Mouse (Mus musculus) lung, postnatal 0 days (tissue): ENCODE data around the gene Iqsec1. TPM values are rescaled to one million over a fixed set of nuclear protein-coding genes. Genes with fewer than 3 reads are reported as not detected.

ENCODE experiments used
- ATAC-seq: fragments of 200-750 bp; cut with Nextera tagmentation; 2 replicates; pipeline ENCODE4 v1.8.0; 2017; ENCODE audit warnings: moderate library complexity
- DNase-seq: peaks from one replicate; pipeline ENCODE4 v3.0.0-alpha.2; 2016; ENCODE audit warnings: low spot score
- H3K27ac ChIP-seq: fragments of 300-500 bp; sonication (generic); 2 replicates; pipeline ENCODE4 v1.5.1; 2014; ENCODE audit warnings: antibody characterized with exemption, mild to moderate bottlenecking, low read length, mixed read lengths
- H3K27me3 ChIP-seq: fragments of 300-500 bp; sonication (generic); replicated peaks from 2 replicates; pipeline ENCODE4 v1.6.1; 2014; ENCODE audit warnings: low read length, mixed read lengths; ENCODE audit not compliant: insufficient read depth
- H3K36me3 ChIP-seq: fragments of 300-500 bp; sonication (generic); 2 replicates; pipeline ENCODE4 v1.6.1; 2014; ENCODE audit warnings: low read length, mixed read lengths; ENCODE audit not compliant: insufficient read depth
- H3K4me1 ChIP-seq: fragments of 300-500 bp; sonication (generic); 2 replicates; pipeline ENCODE4 v1.6.1; 2014; ENCODE audit warnings: antibody characterized with exemption, low read depth, low read length, mixed read lengths; ENCODE audit not compliant: insufficient read depth
- H3K4me2 ChIP-seq: fragments of 300-500 bp; sonication (generic); replicated peaks from 2 replicates; pipeline ENCODE4 v1.6.1; 2014; ENCODE audit warnings: low read depth, mild to moderate bottlenecking, low read length, moderate library complexity, mixed read lengths
- H3K4me3 ChIP-seq: fragments of 300-500 bp; sonication (generic); 2 replicates; pipeline ENCODE4 v1.5.1; 2014; ENCODE audit warnings: low read depth, low read length
- H3K9ac ChIP-seq: fragments of 300-500 bp; sonication (generic); replicated peaks from 2 replicates; pipeline ENCODE4 v1.6.1; 2014; ENCODE audit warnings: low read depth, mild to moderate bottlenecking
- H3K9me3 ChIP-seq: fragments of 300-500 bp; sonication (generic); 2 replicates; pipeline ENCODE4 v1.6.1; 2016; ENCODE audit warnings: low read length, mixed read lengths
- CTCF ChIP-seq: IDR thresholded peaks from 2 replicates; pipeline ENCODE4 v1.5.1; 2016; ENCODE audit warnings: antibody characterized with exemption, mild to moderate bottlenecking
- EP300 ChIP-seq: IDR thresholded peaks from 2 replicates; pipeline ENCODE4 v1.6.1; 2016; ENCODE audit warnings: antibody characterized with exemption, mild to moderate bottlenecking, control low read depth
- WGBS: fragments of 180-500 bp; shearing (Covaris S2); extraction: QIAGEN DNeasy Blood & Tissue Kit; methylation state at CpG from one replicate; pipeline ENCODE4 v1.1.7; 2014; 5-methylcytosine and 5-hydroxymethylcytosine counted together
- polyA plus RNA-seq: library from polyadenylated mRNA; unstranded; fragments of >200 nt; fragmentation: Nextera tagmentation; extraction: Ambion mirVana; gene quantifications from 2 replicates; pipeline ENCODE4 v1.2.1, GENCODE M21; 2015

Iqsec1 gene
- polyA plus RNA-seq, 1 experiment from 2014 or later: 18.6 TPM

DNA sequence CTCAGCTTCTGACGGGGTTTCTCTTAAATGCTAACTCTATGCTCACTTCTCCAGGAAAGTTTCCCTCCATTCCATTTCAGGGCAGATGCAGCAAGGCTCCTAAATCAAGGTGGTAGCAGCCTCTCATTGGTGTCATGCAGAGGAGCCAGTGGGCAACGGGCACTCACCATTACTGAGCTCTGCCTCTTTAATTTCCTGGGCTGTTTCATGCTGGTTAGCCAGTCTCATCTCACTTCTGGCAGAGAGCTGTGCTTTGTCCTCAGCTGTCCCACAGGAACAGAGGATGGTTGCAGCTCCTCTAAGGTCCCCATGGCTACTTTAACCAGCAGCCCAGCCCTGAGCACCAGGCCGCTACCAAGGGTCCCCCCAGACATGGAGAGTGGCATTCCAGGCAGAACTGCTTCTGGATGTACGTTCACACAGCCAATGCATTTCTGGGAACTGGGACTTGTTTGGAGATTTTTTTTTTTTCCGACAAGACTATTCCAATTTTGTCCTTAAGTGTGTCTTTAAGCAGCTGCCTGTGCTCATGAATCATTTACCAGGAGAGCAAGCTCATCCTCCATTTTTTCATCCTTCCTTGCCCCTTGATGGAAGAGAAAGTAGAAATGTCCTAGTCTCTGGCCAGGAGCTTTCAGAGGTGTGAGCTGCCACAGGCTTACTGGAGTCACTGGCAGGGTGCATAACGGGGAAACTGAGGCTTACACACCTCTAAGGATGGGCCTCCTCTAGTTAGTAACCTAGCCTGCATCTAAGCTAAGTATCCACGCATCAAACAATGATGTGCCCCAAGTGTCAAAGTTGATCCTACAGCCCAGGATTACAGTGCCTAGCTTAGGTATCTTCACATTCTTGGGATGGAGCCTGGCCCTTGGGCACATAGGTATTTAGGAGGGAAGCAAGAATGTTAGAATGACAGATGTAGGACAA is 98.9 kb downstream of the Iqsec1 start:
- no peaks in the 10 kb centered on the region for H3K4me1 ChIP-seq
- ATAC-seq (no peak), DNase-seq (no peak)
- no peaks in the 10 kb centered on the region for H3K27me3 ChIP-seq
- H3K9ac ChIP-seq: no peak overlapping the region
- 81% methylated on average over 7 of the region's 7 CpGs for WGBS
- TF ChIP-seq CTCF (no peak), EP300 (no peak)
- no peak overlapping the region for H3K27ac ChIP-seq
- H3K4me3 ChIP-seq: no peak overlapping the region
- no peak overlapping the region for H3K4me2 ChIP-seq
- no peaks in the 10 kb centered on the region for H3K36me3 ChIP-seq
- no peaks in the 10 kb centered on the region for H3K9me3 ChIP-seq

DNA sequence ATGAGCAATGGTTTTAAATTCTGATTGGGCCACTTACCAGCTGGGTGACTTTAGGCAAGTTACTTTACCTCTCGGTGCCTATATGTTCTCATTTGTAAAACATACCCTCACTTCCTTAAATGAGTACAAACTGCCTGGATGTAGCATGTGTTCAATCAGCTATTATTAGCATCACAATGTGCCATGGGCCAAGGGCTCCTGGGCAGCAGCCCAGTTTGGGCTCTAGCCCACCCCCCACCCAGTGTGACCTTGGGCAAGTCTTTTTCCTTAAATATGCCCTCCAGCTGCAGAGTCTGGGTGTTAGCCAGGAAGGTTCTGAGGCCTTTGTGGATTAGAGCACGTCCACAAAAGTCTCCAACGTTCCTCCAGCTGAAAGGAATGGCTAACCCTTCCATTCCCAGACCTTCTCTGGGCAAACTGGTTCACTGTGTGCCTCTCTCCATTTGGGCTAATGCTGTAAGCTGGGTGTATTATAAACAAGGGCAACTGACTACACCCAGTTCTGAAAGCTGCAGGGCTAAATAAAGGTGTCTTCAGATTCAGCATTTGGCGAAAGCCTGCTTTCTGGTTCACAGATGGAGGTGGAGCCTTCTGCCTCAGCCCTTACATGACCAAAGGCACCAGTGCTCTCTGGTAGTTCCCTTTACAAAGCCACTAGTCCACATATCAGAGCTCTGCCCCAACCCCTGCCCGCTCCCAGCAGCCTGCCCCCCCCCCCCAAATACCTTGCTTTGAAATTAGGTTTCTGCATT is 101.3 kb downstream of the Iqsec1 start:
- Histone ChIP-seq H3K36me3 (no peaks in the 10 kb centered on the region), H3K27me3 (no peaks in the 10 kb centered on the region), H3K4me2 (no peak overlapping the region), H3K9me3 (no peaks in the 10 kb centered on the region), H3K4me3 (no peak overlapping the region), H3K27ac (no peak overlapping the region), H3K4me1 (no peaks in the 10 kb centered on the region), H3K9ac (no peak overlapping the region)
- TF ChIP-seq CTCF: no peak
- no peak for TF ChIP-seq EP300
- ATAC-seq (no peak), DNase-seq (no peak)
- 71% methylated on average over 5 of the region's 5 CpGs for WGBS

DNA sequence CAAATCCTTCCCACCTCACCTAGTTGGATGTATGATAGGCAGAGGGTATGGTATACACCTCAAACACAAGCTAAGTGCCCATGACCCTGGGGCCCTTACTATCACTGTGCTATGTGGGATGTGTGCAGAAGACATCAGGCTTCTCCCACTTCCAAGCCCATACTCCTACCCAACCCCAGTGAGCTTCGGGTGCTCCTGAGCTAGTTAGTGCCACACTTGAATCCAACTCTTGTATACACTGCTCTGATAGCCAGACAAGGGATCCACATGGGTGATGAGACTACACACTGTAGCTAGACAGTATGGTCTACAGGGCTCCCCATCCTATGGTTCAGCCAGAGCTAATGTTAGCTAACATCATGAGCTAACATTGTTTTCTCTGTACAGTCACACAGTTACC is 102.9 kb downstream of the Iqsec1 start:
- no peak for TF ChIP-seq CTCF
- TF ChIP-seq EP300: no peak
- no peak for DNase-seq
- ATAC-seq: no peak
- no peaks in the 10 kb centered on the region for H3K9me3 ChIP-seq
- no peak overlapping the region for H3K4me3 ChIP-seq
- whole genome bisulfite sequencing: 72% methylated on average over 1 of the region's 1 CpGs
- no peak overlapping the region for H3K4me2 ChIP-seq
- no peak overlapping the region for H3K9ac ChIP-seq
- no peaks in the 10 kb centered on the region for H3K4me1 ChIP-seq
- no peaks in the 10 kb centered on the region for H3K27me3 ChIP-seq
- H3K27ac ChIP-seq: no peak overlapping the region
- H3K36me3 ChIP-seq: no peaks in the 10 kb centered on the region

DNA sequence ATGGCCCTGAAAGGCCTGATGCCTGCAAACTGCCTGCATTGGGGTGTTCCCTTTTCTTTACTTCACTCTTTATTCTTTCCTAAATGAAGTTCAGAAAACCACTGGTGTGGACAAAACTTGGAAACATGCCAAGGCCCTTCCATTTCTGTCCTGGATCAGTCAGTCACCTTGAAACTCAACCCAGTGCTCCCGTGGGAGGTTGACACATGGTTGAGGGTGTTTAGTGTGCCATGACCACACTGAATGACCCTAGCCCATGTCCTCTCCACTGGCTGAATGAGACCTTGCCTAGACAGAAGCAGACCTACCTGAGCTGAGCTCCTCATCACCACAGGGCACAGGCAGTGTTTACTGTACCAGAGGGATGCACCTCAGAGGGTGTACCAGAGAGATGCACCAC is 103.9 kb downstream of the Iqsec1 start:
- Histone ChIP-seq H3K9me3 (no peaks in the 10 kb centered on the region), H3K4me2 (no peak overlapping the region), H3K27ac (no peak overlapping the region), H3K36me3 (no peaks in the 10 kb centered on the region), H3K4me1 (no peaks in the 10 kb centered on the region), H3K27me3 (no peaks in the 10 kb centered on the region), H3K9ac (no peak overlapping the region), H3K4me3 (no peak overlapping the region)
- DNase-seq: no peak
- WGBS: 11% methylated on average over 1 of the region's 1 CpGs
- TF ChIP-seq CTCF (no peak), EP300 (no peak)
- no peak for ATAC-seq

DNA sequence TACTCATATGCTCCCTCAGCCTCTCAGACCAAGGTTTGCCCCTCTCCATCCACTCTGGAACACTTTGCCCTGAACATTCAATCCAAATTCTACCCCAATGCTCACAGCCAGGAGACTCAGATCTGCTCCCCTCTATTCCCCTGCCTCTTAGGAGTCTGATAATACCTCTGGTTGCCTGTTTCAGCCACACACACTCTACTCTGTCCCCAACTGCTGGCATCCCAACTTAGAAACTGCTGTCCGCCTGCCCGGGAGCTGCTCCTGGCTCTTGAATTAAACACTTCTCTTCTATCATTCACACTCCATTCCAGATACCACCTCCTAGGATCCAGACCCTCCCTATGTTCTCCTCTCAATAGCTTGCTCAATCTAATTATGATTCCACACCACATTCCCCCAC is 107.5 kb downstream of the Iqsec1 start:
- Histone ChIP-seq H3K27ac (no peak overlapping the region), H3K27me3 (no peaks in the 10 kb centered on the region), H3K4me3 (no peak overlapping the region), H3K4me1 (no peaks in the 10 kb centered on the region), H3K9me3 (no peaks in the 10 kb centered on the region), H3K36me3 (no peaks in the 10 kb centered on the region), H3K4me2 (no peak overlapping the region), H3K9ac (no peak overlapping the region)
- DNase-seq (no peak), ATAC-seq (no peak)
- TF ChIP-seq EP300 (no peak), CTCF (no peak)
- 41% methylated on average over 2 of the region's 2 CpGs for WGBS

DNA sequence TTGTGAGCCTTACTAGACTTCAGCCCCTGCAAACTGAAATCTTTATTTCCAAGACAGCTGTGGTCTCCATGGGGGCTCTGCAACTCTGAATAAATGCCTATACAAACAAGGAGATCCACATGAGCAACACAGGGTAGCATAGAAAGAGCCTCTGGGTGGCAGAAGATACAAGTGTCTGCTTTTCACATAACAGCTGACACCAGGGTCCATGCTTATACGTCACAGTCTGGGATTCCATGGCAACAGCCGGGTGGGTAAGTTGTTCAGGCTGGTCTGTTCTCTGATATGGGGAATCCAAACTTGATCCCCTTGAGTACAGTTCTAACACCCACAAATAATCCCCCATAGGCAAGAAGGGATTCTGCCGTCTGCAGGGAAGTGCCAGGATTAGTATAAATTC is 108.1 kb downstream of the Iqsec1 start:
- no peak for ATAC-seq
- H3K4me3 ChIP-seq: no peak overlapping the region
- TF ChIP-seq EP300 (no peak), CTCF (no peak)
- H3K36me3 ChIP-seq: no peaks in the 10 kb centered on the region
- no peaks in the 10 kb centered on the region for H3K4me1 ChIP-seq
- WGBS: 42% methylated on average over 3 of the region's 3 CpGs
- H3K4me2 ChIP-seq: no peak overlapping the region
- H3K27ac ChIP-seq: no peak overlapping the region
- no peak overlapping the region for H3K9ac ChIP-seq
- no peaks in the 10 kb centered on the region for H3K27me3 ChIP-seq
- no peaks in the 10 kb centered on the region for H3K9me3 ChIP-seq
- DNase-seq: no peak
